Mouse (Mus musculus) MEL (cell line): Measurements from ENCODE around the gene Ppfia3. TPM values are rescaled to one million over a fixed set of nuclear protein-coding genes. Genes with fewer than 3 reads are reported as not detected.

Experiments used
- DNase-seq: peaks from one replicate; pipeline ENCODE4 v3.0.0; 2011; ENCODE audit warnings: low read depth, low spot score
- H3K27ac ChIP-seq: 2 replicates; pipeline ENCODE4 v1.5.1; 2012; ENCODE audit warnings: low read depth, mild to moderate bottlenecking, control low read depth, low read length, moderate library complexity; ENCODE audit not compliant: control insufficient read depth
- H3K27me3 ChIP-seq, 2 experiments: fragments of 150-350 bp in 1 of 2; sonication (generic) in 1 of 2; 2 replicates each; pipeline ENCODE4 v1.6.1; 2012; ENCODE audit warnings: low read length in 2 of 2, mild to moderate bottlenecking in 2 of 2, improper control_type of control experiment in 1 of 2, moderate library complexity in 1 of 2; ENCODE audit not compliant: insufficient read depth in 2 of 2, control insufficient read depth in 1 of 2
- H3K36me3 ChIP-seq, 2 experiments: 2 replicates each; pipeline ENCODE4 v1.6.1; 2012 to 2014; ENCODE audit warnings: low read length in 2 of 2, improper control_type of control experiment in 1 of 2, inconsistent platforms in 1 of 2, mild to moderate bottlenecking in 1 of 2; ENCODE audit not compliant: insufficient read depth in 2 of 2, control insufficient read depth in 1 of 2
- H3K4me1 ChIP-seq, 2 experiments: fragments of 150-350 bp in 1 of 2; sonication (generic) in 1 of 2; 2 replicates each; pipeline ENCODE4 v1.6.1; 2012; ENCODE audit warnings: low read length in 2 of 2, improper control_type of control experiment in 1 of 2, mild to moderate bottlenecking in 1 of 2; ENCODE audit not compliant: insufficient read depth in 2 of 2, control insufficient read depth in 1 of 2
- H3K4me3 ChIP-seq, 2 experiments: fragments of 150-350 bp in 1 of 2; sonication (generic) in 1 of 2; 2 replicates each; pipeline ENCODE4 v1.5.1; 2012; ENCODE audit warnings: low read depth in 2 of 2, low read length in 2 of 2, mild to moderate bottlenecking in 2 of 2, moderate library complexity in 2 of 2, control low read depth in 1 of 2, improper control_type of control experiment in 1 of 2; ENCODE audit not compliant: control insufficient read depth in 1 of 2, insufficient read depth in 1 of 2
- H3K79me2 ChIP-seq: 2 replicates; pipeline ENCODE4 v1.6.1; 2012; ENCODE audit warnings: mild to moderate bottlenecking, low read length, moderate library complexity; ENCODE audit not compliant: control insufficient read depth, poor library complexity, insufficient read depth
- H3K9ac ChIP-seq: 2 replicates; pipeline ENCODE4 v1.6.1; 2012; ENCODE audit warnings: low read depth, mild to moderate bottlenecking, control low read depth, low read length, moderate library complexity; ENCODE audit not compliant: control insufficient read depth, poor library complexity, severe bottlenecking
- H3K9me3 ChIP-seq: fragments of 150-350 bp; sonication (generic); replicated peaks from 2 replicates; pipeline ENCODE4 v1.6.1; 2012; ENCODE audit warnings: mild to moderate bottlenecking, low read length, improper control_type of control experiment, moderate library complexity; ENCODE audit not compliant: insufficient read depth
- BHLHE40 ChIP-seq: IDR thresholded peaks from 2 replicates; pipeline ENCODE4 v1.6.1; 2012; ENCODE audit warnings: low read depth, mild to moderate bottlenecking, inconsistent platforms, low read length, improper control_type of control experiment, borderline replicate concordance
- CHD2 ChIP-seq: IDR thresholded peaks from 2 replicates; pipeline ENCODE4 v1.6.1; 2011; ENCODE audit warnings: low read length, improper control_type of control experiment
- CTCF ChIP-seq, 3 experiments: IDR thresholded peaks in 2 of 3; conservative IDR thresholded peaks in 1 of 3; 2 replicates each; pipeline ENCODE4 v1.5.1; 2011 to 2012; ENCODE audit warnings: low read length in 3 of 3, low read depth in 2 of 3, mild to moderate bottlenecking in 2 of 3, improper control_type of control experiment in 1 of 3, inconsistent platforms in 1 of 3, mixed read lengths in 1 of 3, moderate library complexity in 1 of 3; ENCODE audit not compliant: control insufficient read depth in 1 of 3, insufficient read depth in 1 of 3, poor library complexity in 1 of 3, severe bottlenecking in 1 of 3
- E2F4 ChIP-seq: IDR thresholded peaks from 2 replicates; pipeline ENCODE4 v1.6.1; 2011; ENCODE audit warnings: low read depth, low read length, improper control_type of control experiment, borderline replicate concordance
- ETS1 ChIP-seq: IDR thresholded peaks from 2 replicates; pipeline ENCODE4 v1.6.1; 2012; ENCODE audit warnings: low read depth, mild to moderate bottlenecking, inconsistent platforms, low read length, improper control_type of control experiment, moderate library complexity
- GATA1 ChIP-seq: IDR thresholded peaks from 2 replicates; pipeline ENCODE4 v1.6.1; 2011; ENCODE audit warnings: low read depth, low read length, improper control_type of control experiment
- HCFC1 ChIP-seq: IDR thresholded peaks from 2 replicates; pipeline ENCODE4 v1.6.1; 2012; ENCODE audit warnings: low read depth, mild to moderate bottlenecking, inconsistent platforms, low read length, improper control_type of control experiment, moderate library complexity
- JUND ChIP-seq: IDR thresholded peaks from 2 replicates; pipeline ENCODE4 v1.6.1; 2011; ENCODE audit warnings: low read depth, mild to moderate bottlenecking, improper control_type of control experiment, low read length
- KAT2A ChIP-seq: conservative IDR thresholded peaks from 2 replicates; pipeline ENCODE4 v1.6.1; 2012; ENCODE audit warnings: low read depth, low read length, improper control_type of control experiment, inconsistent platforms
- MAFK ChIP-seq: IDR thresholded peaks from 2 replicates; pipeline ENCODE4 v1.6.1; 2011; ENCODE audit warnings: low read depth, mild to moderate bottlenecking, low read length, improper control_type of control experiment, borderline replicate concordance
- MAX ChIP-seq: IDR thresholded peaks from 2 replicates; pipeline ENCODE4 v1.6.1; 2011; ENCODE audit warnings: low read length, improper control_type of control experiment
- MAZ ChIP-seq: IDR thresholded peaks from 2 replicates; pipeline ENCODE4 v1.6.1; 2012; ENCODE audit warnings: low read depth, mild to moderate bottlenecking, inconsistent platforms, low read length, improper control_type of control experiment
- MEF2A ChIP-seq: IDR thresholded peaks from 2 replicates; pipeline ENCODE4 v1.6.1; 2014; ENCODE audit warnings: low read depth, mild to moderate bottlenecking, inconsistent platforms, low read length, improper control_type of control experiment; ENCODE audit not compliant: poor library complexity, insufficient replicate concordance, severe bottlenecking; ENCODE audit errors: extremely low read depth
- MXI1 ChIP-seq: IDR thresholded peaks from 2 replicates; pipeline ENCODE4 v1.6.1; 2011; ENCODE audit warnings: mild to moderate bottlenecking, low read depth, low read length, improper control_type of control experiment
- MYC ChIP-seq: IDR thresholded peaks from 2 replicates; pipeline ENCODE4 v1.6.1; 2011; ENCODE audit warnings: low read depth, mild to moderate bottlenecking, low read length, improper control_type of control experiment, moderate library complexity
- NRF1 ChIP-seq: IDR thresholded peaks from 2 replicates; pipeline ENCODE4 v1.6.1; 2014; ENCODE audit warnings: low read depth, mild to moderate bottlenecking, inconsistent platforms, low read length, improper control_type of control experiment, moderate library complexity; ENCODE audit not compliant: poor library complexity, insufficient read depth, severe bottlenecking
- POLR2AphosphoS2 ChIP-seq: IDR thresholded peaks from 2 replicates; pipeline ENCODE4 v1.6.1; 2011; ENCODE audit warnings: low read length, improper control_type of control experiment
- RAD21 ChIP-seq: IDR thresholded peaks from 2 replicates; pipeline ENCODE4 v1.6.1; 2011; ENCODE audit warnings: mild to moderate bottlenecking, low read depth, low read length, improper control_type of control experiment
- RCOR1 ChIP-seq: IDR thresholded peaks from 2 replicates; pipeline ENCODE4 v1.6.1; 2012; ENCODE audit warnings: low read depth, mild to moderate bottlenecking, inconsistent platforms, low read length, improper control_type of control experiment
- SIN3A ChIP-seq: IDR thresholded peaks from 2 replicates; pipeline ENCODE4 v1.6.1; 2012; ENCODE audit warnings: low read length, improper control_type of control experiment, inconsistent platforms
- SMC3 ChIP-seq: IDR thresholded peaks from 2 replicates; pipeline ENCODE4 v1.6.1; 2011; ENCODE audit warnings: low read depth, low read length, improper control_type of control experiment
- TCF12 ChIP-seq: IDR thresholded peaks from 2 replicates; pipeline ENCODE4 v1.6.1; 2014; ENCODE audit warnings: low read depth, mild to moderate bottlenecking, inconsistent platforms, low read length, improper control_type of control experiment, moderate library complexity
- UBTF ChIP-seq: IDR thresholded peaks from 2 replicates; pipeline ENCODE4 v1.6.1; 2012; ENCODE audit warnings: low read depth, mild to moderate bottlenecking, inconsistent platforms, low read length, improper control_type of control experiment, moderate library complexity, borderline replicate concordance; ENCODE audit not compliant: insufficient read depth
- USF2 ChIP-seq, 2 experiments: IDR thresholded peaks; 2 replicates each; pipeline ENCODE4 v1.6.1; 2011 to 2012; ENCODE audit warnings: improper control_type of control experiment in 2 of 2, low read length in 2 of 2, borderline replicate concordance in 1 of 2, inconsistent platforms in 1 of 2, low read depth in 1 of 2, mild to moderate bottlenecking in 1 of 2; ENCODE audit not compliant: insufficient read depth in 1 of 2
- ZC3H11A ChIP-seq: IDR thresholded peaks from 2 replicates; pipeline ENCODE4 v1.6.1; 2012; ENCODE audit warnings: low read depth, mild to moderate bottlenecking, inconsistent platforms, low read length, improper control_type of control experiment
- ZKSCAN1 ChIP-seq: IDR thresholded peaks from 2 replicates; pipeline ENCODE4 v1.6.1; 2012; ENCODE audit warnings: low read depth, mild to moderate bottlenecking, inconsistent platforms, low read length, improper control_type of control experiment, moderate library complexity
- ZNF384 ChIP-seq: IDR thresholded peaks from 2 replicates; pipeline ENCODE4 v1.6.1; 2012; ENCODE audit warnings: low read depth, mild to moderate bottlenecking, inconsistent platforms, low read length, improper control_type of control experiment
- polyA plus RNA-seq, 2 experiments: library from polyadenylated mRNA; stranded (reverse) in 1 of 2; unstranded in 1 of 2; fragments of >175 nt in 1 of 2; fragments of >200 nt in 1 of 2; gene quantifications; 2 replicates each; pipeline versions ENCODE4 v1.2.1 to v1.2.4; 2012; ENCODE audit warnings: low replicate concordance in 2 of 2, low read depth in 1 of 2; ENCODE audit not compliant: insufficient read length in 2 of 2, insufficient read depth in 1 of 2, missing spikeins in 1 of 2
- total RNA-seq: library from RNA; depleted of rRNA; stranded (reverse); fragments of 300-350 nt; gene quantifications from 2 replicates; pipeline ENCODE4 v1.2.3, GENCODE M21; 2012

Gene Ppfia3
- total and polyA plus RNA-seq, 3 experiments, result 3.4 to 5.9 TPM; not detected in 1

GRCm38 (mm10) chr7:45309455-45309854 lies 57.4 kb downstream of the Ppfia3 start:
- no peaks in the 10 kb centered on the region for H3K27me3 ChIP-seq
- peak; percentile 82 for DNase-seq
- no peak overlapping the region for H3K27ac ChIP-seq
- no peak overlapping the region for H3K4me3 ChIP-seq
- H3K4me1 ChIP-seq, result peaks cover 0 to 7% of the 10 kb centered on the region in 2 experiments; a peak in 2 of 4 replicates
- no peak for TF ChIP-seq MAFK
- no peak for TF ChIP-seq ETS1
- TF ChIP-seq MYC, result no peak
- 0 out of 2 replicates have a peak, but pooled peaks have one; percentile 30 for TF ChIP-seq HCFC1
- no peak for TF ChIP-seq E2F4
- 0 out of 2 replicates have a peak, but pooled peaks have one; percentile 29 for TF ChIP-seq MAX
- TF ChIP-seq RAD21, result peak; percentile 70
- peak; percentile 62 for TF ChIP-seq ZC3H11A
- TF ChIP-seq USF2 (IDR thresholded peaks at IDR 0.05; ENCODE audit: borderline replicate concordance in 1 of 2, insufficient read depth in 1 of 2, low read depth in 1 of 2, low read length in 2 of 2), result no peak
- TF ChIP-seq CTCF (IDR thresholded peaks at IDR 0.05 in 2 of 3, conservative IDR thresholded peaks at IDR 0.05 in 1 of 3; ENCODE audit: control insufficient read depth in 1 of 3, insufficient read depth in 1 of 3, low read depth in 2 of 3, low read length in 3 of 3, poor library complexity in 1 of 3, severe bottlenecking in 1 of 3), result peak; percentile 71 to 89 (median 88)
- no peak for TF ChIP-seq JUND
- no peak for TF ChIP-seq MXI1
- no peak for TF ChIP-seq GATA1
- TF ChIP-seq SMC3, result peak; percentile 67
- TF ChIP-seq TCF12, result no peak
- no peak for TF ChIP-seq CHD2
- TF ChIP-seq RCOR1, result no peak
- 0 out of 2 replicates have a peak, but pooled peaks have one; percentile 28 for TF ChIP-seq SIN3A
- no peak for TF ChIP-seq POLR2AphosphoS2
- TF ChIP-seq BHLHE40, result peak; percentile 40; the same call in 1 of the 2 replicates
- H3K36me3 ChIP-seq, result peaks cover 0 to 3% of the 10 kb centered on the region in 2 experiments; a peak in 1 of 4 replicates
- no peaks in the 10 kb centered on the region for H3K9me3 ChIP-seq
- no peaks in the 10 kb centered on the region for H3K79me2 ChIP-seq
- H3K9ac ChIP-seq, result no peak overlapping the region

- Histone ChIP-seq H3K9ac (no peak overlapping the region), H3K9me3 (no peaks in the 10 kb centered on the region), H3K4me3 (no peak overlapping the region), H3K79me2 (no peaks in the 10 kb centered on the region)
- TF ChIP-seq E2F4, result no peak
- TF ChIP-seq KAT2A, result no peak
- TF ChIP-seq USF2 (IDR thresholded peaks at IDR 0.05; ENCODE audit: borderline replicate concordance in 1 of 2, insufficient read depth in 1 of 2, low read depth in 1 of 2, low read length in 2 of 2), result no peak
- no peak for TF ChIP-seq JUND
- no peak for TF ChIP-seq RCOR1
- TF ChIP-seq MEF2A, result no peak
- TF ChIP-seq GATA1, result no peak
- no peak for TF ChIP-seq MXI1
- no peak for TF ChIP-seq NRF1
- no peak for TF ChIP-seq SIN3A
- TF ChIP-seq POLR2AphosphoS2, result no peak
- no peak for TF ChIP-seq ZKSCAN1
- TF ChIP-seq MAZ, result no peak
- TF ChIP-seq UBTF, result no peak
- no peak for TF ChIP-seq RAD21
- TF ChIP-seq ZNF384, result no peak
- TF ChIP-seq MYC, result no peak
- TF ChIP-seq, all 39 proteins: peak for 0
- Histone ChIP-seq H3K27ac (no peak overlapping the region), H3K36me3 (peaks cover 0 to 3% of the 10 kb centered on the region in 2 experiments; a peak in 1 of 4 replicates), H3K4me1 (peaks cover 0 to 7% of the 10 kb centered on the region in 2 experiments; a peak in 2 of 4 replicates), H3K27me3 (no peaks in the 10 kb centered on the region)
- peak; percentile 36 for DNase-seq
Measured at GRCm38 (mm10) chr7:45308551-45309240, 58.1 kb downstream of the Ppfia3 start.
